Mouse (Mus musculus) bone marrow, adult 2 months (tissue): Measurements from ENCODE around the gene Pex1.
A peak's percentile ranks its signal among the peaks of the same experiment; 100 is the strongest.

Experiments used
- CTCF ChIP-seq: fragments of 200-500 bp; IDR thresholded peaks from 2 replicates; pipeline ENCODE4 v1.5.1; 2011; ENCODE audit warnings: low read length, control low read depth; ENCODE audit not compliant: control insufficient read depth, insufficient read depth
- POLR2A ChIP-seq: fragments of 200-500 bp; IDR thresholded peaks from 2 replicates; pipeline ENCODE4 v1.6.1; 2011; ENCODE audit warnings: low read depth, mild to moderate bottlenecking, control low read depth, low read length, borderline replicate concordance; ENCODE audit not compliant: control insufficient read depth

GRCm38 (mm10) chr5:3647708-3648121 is 51.8 kb downstream of the Pex1 start:
- TF ChIP-seq CTCF: peak; percentile 15; the same call in 1 of the 2 replicates
- peak; percentile 38; the same call in 1 of the 2 replicates for TF ChIP-seq POLR2A
